Mouse (Mus musculus) frontal cortex, postnatal 25 days (tissue): ENCODE data around the gene Tnfaip2.

Experiments
- DNase-seq, 2 experiments: peaks; one replicate each; pipeline ENCODE4 v3.0.0; 2022; ENCODE audit warnings: low spot score in 2 of 2

The Tnfaip2 gene

GRCm38 (mm10) chr12:111427438-111428113, 14.7 kb upstream of the Tnfaip2 start:
- DNase-seq: no peak

- no peak for DNase-seq
Observed at GRCm38 (mm10) chr12:111428364-111428763, 13.9 kb upstream of the Tnfaip2 start.

GRCm38 (mm10) chr12:111428961-111429911, 13.0 kb upstream of the Tnfaip2 start:
- no peak for DNase-seq

- no peak for DNase-seq
Observed at GRCm38 (mm10) chr12:111430049-111430867, 12.0 kb upstream of the Tnfaip2 start.

- DNase-seq: no peak
Observed at GRCm38 (mm10) chr12:111430868-111431817, 11.1 kb upstream of the Tnfaip2 start.

- no peak for DNase-seq
Observed at GRCm38 (mm10) chr12:111432097-111432496, 10.2 kb upstream of the Tnfaip2 start.

GRCm38 (mm10) chr12:111432751-111433331, 9.4 kb upstream of the Tnfaip2 start:
- no peak for DNase-seq

- DNase-seq: no peak
Observed at GRCm38 (mm10) chr12:111434164-111434744, 8.0 kb upstream of the Tnfaip2 start.

GRCm38 (mm10) chr12:111434745-111435327, 7.4 kb upstream of the Tnfaip2 start:
- no peak for DNase-seq

- DNase-seq: no peak
Observed at GRCm38 (mm10) chr12:111436170-111436569, 6.1 kb upstream of the Tnfaip2 start.

- DNase-seq: no peak
Observed at GRCm38 (mm10) chr12:111436640-111437039, 5.6 kb upstream of the Tnfaip2 start.

GRCm38 (mm10) chr12:111437222-111437900, 4.9 kb upstream of the Tnfaip2 start:
- DNase-seq: no peak

- no peak for DNase-seq
Observed at GRCm38 (mm10) chr12:111438850-111439249, 3.4 kb upstream of the Tnfaip2 start.

- no peak for DNase-seq
Observed at GRCm38 (mm10) chr12:111440701-111441373, 1.4 kb upstream of the Tnfaip2 start.

- DNase-seq: no peak
Observed at GRCm38 (mm10) chr12:111441523-111441922, 746 bp upstream of the Tnfaip2 start.

- no peak for DNase-seq
Observed at GRCm38 (mm10) chr12:111443011-111443870, 972 bp downstream of the Tnfaip2 start.
